Mouse (Mus musculus) olfactory bulb, adult 2 months (tissue): ENCODE results near the gene Smim4. TPM values are rescaled to one million over a fixed set of nuclear protein-coding genes. Genes with fewer than 3 reads are reported as not detected.

ENCODE experiments used
- H3K27ac ChIP-seq: fragments of 200-500 bp; 2 replicates; pipeline ENCODE4 v1.5.1; 2012; ENCODE audit warnings: low read depth, low read length; ENCODE audit not compliant: insufficient read depth
- H3K4me1 ChIP-seq: fragments of 200-500 bp; 2 replicates; pipeline ENCODE4 v1.6.1; 2012; ENCODE audit warnings: low read length; ENCODE audit not compliant: control insufficient read depth, insufficient read depth
- H3K4me3 ChIP-seq: fragments of 200-500 bp; 2 replicates; pipeline ENCODE4 v1.5.1; 2012; ENCODE audit warnings: mild to moderate bottlenecking, low read depth, low read length, moderate library complexity; ENCODE audit not compliant: insufficient read depth
- CTCF ChIP-seq: fragments of 200-500 bp; IDR thresholded peaks from 2 replicates; pipeline ENCODE4 v1.5.1; 2012; ENCODE audit warnings: low read depth, mild to moderate bottlenecking, low read length, moderate library complexity; ENCODE audit not compliant: insufficient read depth
- POLR2A ChIP-seq: fragments of 200-500 bp; IDR thresholded peaks from 2 replicates; pipeline ENCODE4 v1.6.1; 2012; ENCODE audit warnings: mild to moderate bottlenecking, low read depth, low read length, moderate library complexity; ENCODE audit not compliant: insufficient read depth
- WGBS: fragments of 180-500 bp; shearing (Covaris S2); methylation state at CpG from one replicate; pipeline ENCODE4 v1.1.7; 2018; 5-methylcytosine and 5-hydroxymethylcytosine counted together
- polyA plus RNA-seq: library from polyadenylated mRNA; stranded (reverse); fragments of >200 nt; gene quantifications from 2 replicates; pipeline ENCODE4 v1.2.4, GENCODE M21; 2012; ENCODE audit warnings: low replicate concordance; ENCODE audit not compliant: missing spikeins, insufficient read depth, insufficient read length

The Smim4 gene
- polyA plus RNA-seq, 1 experiment = not detected

DNA sequence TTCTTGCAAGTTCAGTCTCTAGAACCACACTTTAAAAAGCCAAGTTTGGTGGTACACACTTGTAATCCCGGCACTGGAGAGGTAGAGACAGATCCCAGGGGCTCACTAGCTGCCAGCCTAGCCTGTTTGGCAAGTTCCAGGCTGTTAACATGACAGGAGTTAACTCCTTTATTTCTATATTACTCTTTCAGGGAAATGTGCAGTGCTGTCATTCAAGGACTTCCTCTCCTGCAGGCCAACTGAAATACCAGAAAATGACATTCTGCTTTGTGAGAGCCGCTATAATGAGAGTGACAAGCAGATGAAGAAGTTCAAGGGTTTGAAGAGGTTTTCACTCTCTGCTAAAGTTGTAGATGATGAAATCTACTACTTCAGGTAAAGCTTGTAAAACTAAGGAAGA is 23.6 kb downstream of the Smim4 start:
- no peak overlapping the region for H3K4me3 ChIP-seq
- whole genome bisulfite sequencing = 93% methylated on average over 2 of the region's 2 CpGs
- no peaks in the 10 kb centered on the region for H3K4me1 ChIP-seq
- H3K27ac ChIP-seq = no peak overlapping the region
- TF ChIP-seq CTCF (no peak), POLR2A (no peak)

- WGBS = 54% methylated on average over 1 of the region's 1 CpGs
- no peak for TF ChIP-seq POLR2A
- no peak for TF ChIP-seq CTCF
- H3K4me1 ChIP-seq = no peaks in the 10 kb centered on the region
- no peak overlapping the region for H3K27ac ChIP-seq
- no peak overlapping the region for H3K4me3 ChIP-seq
Measured at GRCm38 (mm10) chr14:31089918-31090317, 38.8 kb downstream of the Smim4 start.

DNA sequence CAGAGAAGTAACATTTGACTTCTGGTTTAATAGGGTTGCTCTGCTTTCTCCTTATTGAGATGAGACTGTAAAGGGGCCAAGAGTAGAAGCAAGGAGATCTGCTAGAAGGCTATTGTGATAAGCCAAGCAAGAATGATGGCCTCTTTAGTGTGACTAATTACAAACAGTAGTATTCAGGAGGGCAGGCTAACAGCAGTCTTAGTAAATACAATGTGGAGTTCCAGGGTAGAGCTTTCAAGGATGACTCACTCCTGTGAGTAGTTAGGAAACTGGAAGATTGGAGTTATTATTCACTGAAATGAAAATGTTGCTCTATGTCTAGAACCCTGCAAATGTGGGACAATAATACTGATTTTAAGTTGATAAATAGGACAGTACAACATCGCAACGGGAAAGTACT is 40.2 kb downstream of the Smim4 start:
- Histone ChIP-seq H3K4me1 (no peaks in the 10 kb centered on the region), H3K4me3 (no peak overlapping the region), H3K27ac (no peak overlapping the region)
- 70% methylated on average over 2 of the region's 2 CpGs for WGBS
- TF ChIP-seq CTCF (no peak), POLR2A (no peak)

DNA sequence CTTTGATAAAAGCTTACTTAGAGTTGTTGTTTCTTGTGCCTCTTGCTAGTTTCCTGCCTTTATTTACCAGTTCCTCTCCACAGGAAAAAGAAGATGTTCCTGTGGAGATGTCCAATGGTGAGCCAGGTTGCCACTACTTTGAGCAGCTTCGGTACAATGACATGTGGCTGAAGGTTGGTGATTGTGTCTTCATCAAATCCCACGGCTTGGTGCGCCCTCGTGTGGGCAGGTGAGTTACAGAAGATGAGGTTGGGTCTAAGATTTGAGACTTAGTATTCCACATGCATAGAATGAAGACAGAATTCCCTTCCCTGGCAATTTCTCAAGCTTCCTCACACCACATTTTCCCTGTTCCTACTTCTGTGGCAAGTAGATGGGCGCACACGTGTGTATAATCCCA is 41.3 kb downstream of the Smim4 start:
- Histone ChIP-seq H3K4me3 (no peak overlapping the region), H3K4me1 (no peaks in the 10 kb centered on the region), H3K27ac (no peak overlapping the region)
- 83% methylated on average over 6 of the region's 6 CpGs for WGBS
- TF ChIP-seq POLR2A (no peak), CTCF (no peak)

DNA sequence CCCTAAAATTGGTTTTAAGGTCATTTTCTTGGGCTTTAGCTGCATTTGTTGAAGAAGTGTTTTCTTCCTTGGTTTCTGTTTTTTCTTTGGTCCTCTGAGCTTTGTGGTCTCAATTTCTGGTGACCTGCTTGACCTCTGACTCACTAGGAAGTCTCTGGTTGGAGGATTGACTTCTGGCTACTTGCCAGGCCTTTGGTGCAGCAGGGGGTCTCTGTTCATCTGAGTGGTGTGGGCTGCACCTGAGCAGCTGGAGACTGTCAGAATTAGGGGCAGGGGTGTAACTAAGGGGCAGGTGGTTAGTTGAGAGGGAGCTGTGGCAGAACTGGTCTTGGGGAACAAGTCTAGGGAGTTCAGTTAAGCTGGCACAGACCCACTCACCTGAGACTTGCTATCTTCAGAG is 47.6 kb downstream of the Smim4 start:
- Histone ChIP-seq H3K27ac (no peak overlapping the region), H3K4me3 (no peak overlapping the region), H3K4me1 (no peaks in the 10 kb centered on the region)
- no peak for TF ChIP-seq POLR2A
- no peak for TF ChIP-seq CTCF

- no peak overlapping the region for H3K4me3 ChIP-seq
- no peaks in the 10 kb centered on the region for H3K4me1 ChIP-seq
- TF ChIP-seq POLR2A (no peak), CTCF (no peak)
- 92% methylated on average over 3 of the region's 3 CpGs for WGBS
- no peak overlapping the region for H3K27ac ChIP-seq
Measured at GRCm38 (mm10) chr14:31079313-31080028, 49.3 kb downstream of the Smim4 start.

- H3K4me3 ChIP-seq = no peak overlapping the region
- H3K4me1 ChIP-seq = no peaks in the 10 kb centered on the region
- H3K27ac ChIP-seq = no peak overlapping the region
- no peak for TF ChIP-seq CTCF
- TF ChIP-seq POLR2A = no peak
- WGBS = 94% methylated on average over 3 of the region's 3 CpGs
Measured at GRCm38 (mm10) chr14:31078597-31079208, 50.1 kb downstream of the Smim4 start.

- Histone ChIP-seq H3K4me1 (no peaks in the 10 kb centered on the region), H3K4me3 (no peak overlapping the region), H3K27ac (no peak overlapping the region)
- WGBS = 97% methylated on average over 4 of the region's 4 CpGs
- TF ChIP-seq CTCF = no peak
- no peak for TF ChIP-seq POLR2A
Measured at GRCm38 (mm10) chr14:31069086-31069733, 59.5 kb downstream of the Smim4 start.

- WGBS = 29% methylated on average over 1 of the region's 1 CpGs
Measured at GRCm38 (mm10) chr14:31062277-31062676, 66.5 kb downstream of the Smim4 start.

More at GRCm38 (mm10) chr14:31062277-31062676, 66.5 kb downstream of the Smim4 start:
- Histone ChIP-seq H3K4me1 (no peaks in the 10 kb centered on the region), H3K4me3 (no peak overlapping the region), H3K27ac (no peak overlapping the region)
- TF ChIP-seq POLR2A = no peak
- no peak for TF ChIP-seq CTCF
